Comparison of ENCODE assay signal across 8 mouse cellular contexts in genomic region chr4:108696934-108697333, GRCm38 (mm10).
DNase-seq lines count a peak whose midpoint lies in the region.

No protein-coding gene starts in this region.

- DNase-seq in cerebellum, adult 9-11 months: peak; percentile 17
- no peak for DNase-seq in cerebellum, postnatal 4 days (ENCODE audit: low spot score in 2 of 2)
- peak; percentile 4 for DNase-seq in ovary, postnatal 14 days (ENCODE audit: low spot score)
- DNase-seq in ovary, adult 18-20 months (ENCODE audit: low spot score): no peak
- DNase-seq in cerebellum, postnatal 36 days: peak; percentile 14
- DNase-seq in kidney, postnatal 10 days: peak; percentile 50
- peak; percentile 43 for DNase-seq in skeletal muscle tissue, adult 2 months (ENCODE audit: low read depth, low spot score)
- DNase-seq in neural tube, embryonic 10.5 days (ENCODE audit: extremely low spot score, low spot score): no peak

Comparison
In these comparisons a context has a peak if more than half of its experiments do, and no peak if none do; other contexts are left out.
1. DNase-seq: peak in cerebellum, adult 9-11 months (single experiment), ovary, postnatal 14 days (single experiment), cerebellum, postnatal 36 days (2 of 2), kidney, postnatal 10 days (single experiment) and skeletal muscle tissue, adult 2 months (single experiment); none in cerebellum, postnatal 4 days (0 of 2), ovary, adult 18-20 months (single experiment) and neural tube, embryonic 10.5 days (single experiment).